Mouse (Mus musculus): ENCODE measurements around the gene Omt2a.
"Not testable (repeated sequence)": the region's sequence is repeated elsewhere in the genome, so short reads cannot be mapped to it uniquely, and the experiment has no call there.

The Omt2a gene

GRCm38 (mm10) chr9:78314696-78315095 is at the start of gene Omt2a:
Omt2a (minus strand) TSS chr9:78314796.
- no peak for DNase-seq (ENCODE audit: low spot score)

- no peak for DNase-seq (ENCODE audit: low spot score)
Measured at GRCm38 (mm10) chr9:78363374-78363773, 48.8 kb upstream of the Omt2a start.

GRCm38 (mm10) chr9:78360484-78360872 is 45.9 kb upstream of the Omt2a start:
- DNase-seq (ENCODE audit: low spot score), result no peak

- DNase-seq (ENCODE audit: low spot score), result no peak
Measured at GRCm38 (mm10) chr9:78359750-78360483, 45.3 kb upstream of the Omt2a start.

- DNase-seq (ENCODE audit: low spot score), result no peak
Measured at GRCm38 (mm10) chr9:78358053-78358452, 43.5 kb upstream of the Omt2a start.

- DNase-seq (ENCODE audit: low spot score), result no peak
Measured at GRCm38 (mm10) chr9:78355611-78356010, 41.0 kb upstream of the Omt2a start, which contains the start of gene Gsta2. Gsta2 (minus strand) TSS chr9:78355788.

- no peak for DNase-seq (ENCODE audit: low spot score)
Measured at GRCm38 (mm10) chr9:78354665-78355578, 40.3 kb upstream of the Omt2a start.

- DNase-seq (ENCODE audit: low spot score), result no peak
Measured at GRCm38 (mm10) chr9:78351504-78352220, 37.1 kb upstream of the Omt2a start.

GRCm38 (mm10) chr9:78350007-78350406 is 35.4 kb upstream of the Omt2a start:
- DNase-seq (ENCODE audit: low spot score), result not testable (repeated sequence)

GRCm38 (mm10) chr9:78349141-78349540 is 34.5 kb upstream of the Omt2a start:
- not testable (repeated sequence) for DNase-seq (ENCODE audit: low spot score)

GRCm38 (mm10) chr9:78348206-78349004 is 33.8 kb upstream of the Omt2a start:
- DNase-seq (ENCODE audit: low spot score), result not testable (repeated sequence)

- no peak for DNase-seq (ENCODE audit: low spot score)
Measured at GRCm38 (mm10) chr9:78347004-78347403, 32.4 kb upstream of the Omt2a start.

- DNase-seq (ENCODE audit: low spot score), result not testable (repeated sequence)
Measured at GRCm38 (mm10) chr9:78345235-78345634, 30.6 kb upstream of the Omt2a start.

- DNase-seq (ENCODE audit: low spot score), result not testable (repeated sequence)
Measured at GRCm38 (mm10) chr9:78343055-78343454, 28.5 kb upstream of the Omt2a start.

- DNase-seq (ENCODE audit: low spot score), result not testable (repeated sequence)
Measured at GRCm38 (mm10) chr9:78342494-78342893, 27.9 kb upstream of the Omt2a start.

- DNase-seq (ENCODE audit: low spot score), result not testable (repeated sequence)
Measured at GRCm38 (mm10) chr9:78340324-78340723, 25.7 kb upstream of the Omt2a start.

- DNase-seq (ENCODE audit: low spot score), result not testable (repeated sequence)
Measured at GRCm38 (mm10) chr9:78337050-78337449, 22.5 kb upstream of the Omt2a start.

GRCm38 (mm10) chr9:78327289-78327688 is 12.7 kb upstream of the Omt2a start, which contains the start of gene Omt2b:
Omt2b (plus strand) TSS chr9:78327589.
- DNase-seq (ENCODE audit: low spot score), result not testable (repeated sequence)

- no peak for DNase-seq (ENCODE audit: low spot score)
Measured at GRCm38 (mm10) chr9:78319499-78319898, 4.9 kb upstream of the Omt2a start.

- DNase-seq (ENCODE audit: low spot score), result not testable (repeated sequence)
Measured at GRCm38 (mm10) chr9:78308122-78308521, 6.5 kb downstream of the Omt2a start.

- not testable (repeated sequence) for DNase-seq (ENCODE audit: low spot score)
Measured at GRCm38 (mm10) chr9:78299143-78299542, 15.5 kb downstream of the Omt2a start.
